Mouse (Mus musculus) lung, postnatal 10 days (tissue): ENCODE measurements at regions not wholly inside any gene's neighbourhood (a gene's known extent, or its start where the extent isn't known, plus 50 kb on each side); places are given as distances from the start of the nearest gene placed in this dataset.

ENCODE experiments used
- DNase-seq: peaks from one replicate; pipeline ENCODE4 v3.0.0; 2021

DNA sequence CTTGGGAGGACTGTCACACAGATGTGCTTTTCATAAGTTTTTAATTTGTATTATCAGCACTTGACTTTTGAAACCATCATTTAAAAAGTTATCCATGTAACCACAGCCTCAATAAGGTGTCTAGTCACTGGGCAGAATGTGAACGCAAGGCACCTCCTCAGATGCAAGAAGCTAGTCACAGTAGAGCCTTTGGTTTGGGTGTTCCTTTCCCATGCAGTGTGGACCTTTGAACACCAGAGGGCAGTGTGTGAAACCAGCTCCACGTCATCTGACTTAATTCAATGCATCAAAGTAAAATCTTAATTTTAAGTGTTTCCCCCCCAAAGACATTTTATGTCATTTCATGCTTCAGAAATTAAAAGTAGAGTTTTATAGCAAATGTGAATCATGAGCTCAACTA is 166.2 kb upstream of the Nabp1 start:
- peak; percentile 81 for DNase-seq

DNA sequence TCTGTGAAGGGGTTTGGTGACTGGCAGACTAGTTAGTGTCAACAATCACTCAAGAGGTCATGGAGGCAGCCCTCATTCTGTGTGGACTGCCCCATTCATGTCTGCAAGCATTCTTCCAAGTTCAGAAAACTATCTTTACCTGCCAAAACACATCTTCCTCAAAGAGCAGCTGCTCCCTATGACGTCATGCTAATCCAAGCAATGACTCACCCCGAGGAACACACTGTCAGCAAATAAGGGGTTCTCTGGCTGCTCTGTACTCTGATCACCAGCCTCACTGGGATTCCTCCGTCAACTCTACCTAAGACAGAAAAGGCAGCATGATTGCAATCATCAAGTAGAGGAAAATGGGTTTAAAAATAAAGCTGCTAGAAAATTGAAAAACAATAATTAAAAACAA is 165.4 kb upstream of the Nabp1 start:
- DNase-seq = no peak

- no peak for DNase-seq
Measured at GRCm38 (mm10) chr1:51638519-51639302, 160.5 kb upstream of the Nabp1 start.

DNA sequence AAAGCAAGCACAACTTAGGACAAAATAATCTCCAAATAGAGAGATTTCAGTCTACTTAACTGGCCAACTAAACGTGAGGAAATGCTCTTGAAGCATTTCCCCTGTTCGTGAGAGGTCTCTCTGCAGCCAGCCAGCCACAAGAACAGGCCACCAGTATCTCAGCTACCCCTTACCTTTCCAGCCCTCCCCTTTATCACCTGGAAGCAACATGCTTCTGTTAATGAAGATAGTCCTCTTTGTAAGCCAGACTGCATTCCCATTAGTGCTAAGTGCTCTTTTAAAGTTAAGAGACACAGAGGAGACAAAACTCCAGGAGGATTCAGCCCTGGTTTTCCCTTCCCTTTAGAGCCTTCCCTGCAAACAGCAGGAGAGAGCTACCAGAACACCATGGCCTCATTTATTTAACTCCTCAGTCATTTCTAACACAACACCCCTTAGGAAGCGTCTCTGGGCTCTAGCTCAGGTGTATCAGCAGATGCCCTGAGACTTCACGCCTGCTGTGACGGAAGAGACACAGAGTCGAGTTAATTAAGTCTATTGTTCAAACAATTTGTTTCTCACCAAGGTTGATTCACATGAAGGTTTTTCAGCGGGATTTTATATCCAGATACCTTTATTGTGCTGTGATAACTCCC is 157.8 kb upstream of the Nabp1 start:
- no peak for DNase-seq

DNA sequence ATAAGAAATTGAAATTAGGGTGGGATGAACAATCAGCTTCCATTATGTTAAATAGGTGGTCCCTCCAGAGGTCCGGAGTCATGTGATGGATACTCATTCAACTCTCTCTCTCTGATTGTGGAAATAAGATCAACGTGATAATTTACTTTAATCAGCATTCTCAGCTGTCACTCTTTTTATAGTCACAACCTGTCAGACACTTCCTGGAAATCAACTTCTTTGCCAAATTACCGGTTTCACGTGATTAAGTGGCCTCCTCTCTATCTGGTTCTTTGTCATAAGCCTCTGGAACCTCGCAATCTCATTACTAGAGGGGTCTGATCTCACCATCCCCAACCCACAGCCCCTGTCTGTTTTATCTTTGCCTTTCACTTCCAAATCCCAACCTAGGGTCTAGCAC is 155.6 kb upstream of the Nabp1 start:
- no peak for DNase-seq

GRCm38 (mm10) chr1:51632851-51633250 is 154.6 kb upstream of the Nabp1 start:
- no peak for DNase-seq

- DNase-seq = no peak
Measured at GRCm38 (mm10) chr1:51629848-51630247, 151.6 kb upstream of the Nabp1 start.

DNA sequence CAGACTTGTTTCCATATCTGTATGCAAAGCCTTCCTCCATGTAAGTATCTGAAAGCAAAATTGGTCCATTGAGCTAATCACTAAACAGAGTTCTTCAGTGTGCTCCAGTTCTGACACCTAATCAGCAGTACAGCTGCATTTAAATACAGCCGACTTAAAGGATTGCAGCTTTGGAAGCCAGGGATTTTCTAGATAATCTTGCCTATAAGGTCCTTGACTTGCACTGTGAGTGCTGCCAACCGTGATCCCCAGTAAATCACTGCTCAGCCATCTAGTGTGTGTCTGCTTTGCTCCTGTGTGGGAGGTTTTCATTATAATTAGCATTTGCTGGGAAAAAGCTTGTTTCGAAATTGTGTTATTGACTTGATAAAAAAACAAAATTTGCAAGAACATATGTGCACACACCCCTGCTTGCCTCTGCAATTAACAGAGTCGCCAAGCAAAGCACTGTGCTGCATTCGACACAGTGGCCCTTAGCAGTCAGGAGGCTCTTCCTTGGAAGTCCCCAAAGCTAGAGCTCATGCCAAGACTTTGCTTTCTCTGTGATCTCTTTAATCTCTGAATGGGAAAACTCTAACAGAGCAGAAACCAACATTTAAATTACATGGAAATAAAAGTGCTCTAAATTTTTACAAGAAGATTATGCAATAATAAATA is 150.0 kb upstream of the Nabp1 start:
- DNase-seq = no peak

DNA sequence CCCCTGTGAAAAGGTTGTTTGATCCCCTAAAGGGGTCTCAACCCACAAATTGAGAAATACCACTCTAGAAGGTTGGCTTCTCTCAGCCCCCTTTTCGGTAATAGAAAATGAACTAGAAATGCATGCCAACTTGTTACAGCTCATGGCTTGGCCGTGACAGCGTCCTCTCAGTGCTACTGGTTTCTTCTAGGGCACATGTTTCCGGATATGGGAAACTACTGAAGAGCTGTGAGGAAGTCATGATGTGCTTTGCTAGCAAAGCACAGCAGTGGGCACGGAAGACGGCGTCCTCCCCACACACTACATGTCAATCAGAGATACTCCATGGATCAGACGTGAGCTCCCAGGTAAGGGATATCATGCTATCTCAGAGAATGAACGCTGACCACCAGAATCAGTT is 148.1 kb upstream of the Nabp1 start:
- no peak for DNase-seq

- no peak for DNase-seq
Measured at GRCm38 (mm10) chr1:51625079-51625478, 146.9 kb upstream of the Nabp1 start.

DNA sequence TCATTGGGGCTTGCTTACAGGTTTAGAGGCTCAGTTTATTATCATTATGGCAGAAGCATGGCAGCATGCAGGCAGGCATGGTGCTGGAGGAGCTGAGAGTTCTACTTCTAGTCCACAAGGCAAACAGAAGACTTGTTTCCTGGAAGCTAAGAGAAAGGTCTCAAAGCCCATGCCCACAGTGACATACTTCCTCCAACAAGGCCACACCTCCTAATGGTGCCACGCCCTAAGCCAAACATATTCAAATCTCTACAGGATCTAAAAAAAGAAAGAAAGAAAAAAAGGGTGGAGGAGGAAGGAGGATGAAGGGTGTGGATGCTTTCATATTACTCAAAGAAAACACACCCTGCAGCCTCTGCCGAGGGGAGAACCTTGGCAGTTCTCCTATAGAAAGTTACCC is 146.3 kb upstream of the Nabp1 start:
- no peak for DNase-seq

DNA sequence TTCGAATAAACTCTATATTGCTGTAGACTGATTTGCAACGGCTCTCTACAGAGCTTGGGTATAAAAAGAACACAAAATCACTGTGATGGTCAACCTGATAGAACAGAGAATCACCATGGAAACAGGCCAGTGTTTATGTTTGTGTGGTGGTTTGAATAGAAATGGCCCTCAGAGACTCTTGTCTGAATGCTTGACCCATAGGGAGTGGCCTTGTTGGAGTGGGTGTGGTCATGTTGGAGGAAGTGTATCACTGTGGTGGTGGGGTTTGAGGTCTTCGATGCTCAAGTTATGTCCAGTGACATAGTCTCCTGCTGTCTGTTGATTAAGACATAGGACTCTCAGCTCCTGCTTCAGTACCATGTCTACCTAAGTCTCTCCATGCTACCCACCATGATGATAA is 144.8 kb upstream of the Nabp1 start:
- DNase-seq = no peak

- no peak for DNase-seq
Measured at GRCm38 (mm10) chr1:51622181-51622862, 144.1 kb upstream of the Nabp1 start.

- no peak for DNase-seq
Measured at GRCm38 (mm10) chr1:51621062-51621461, 142.8 kb upstream of the Nabp1 start.

GRCm38 (mm10) chr1:51617502-51618251 is 139.5 kb upstream of the Nabp1 start:
- DNase-seq = no peak

- no peak for DNase-seq
Measured at GRCm38 (mm10) chr1:51616091-51616490, 137.9 kb upstream of the Nabp1 start.

GRCm38 (mm10) chr1:51615523-51615922 is 137.3 kb upstream of the Nabp1 start:
- peak; percentile 19 for DNase-seq

- DNase-seq = no peak
Measured at GRCm38 (mm10) chr1:51614700-51615099, 136.5 kb upstream of the Nabp1 start.

GRCm38 (mm10) chr1:51609295-51609694 is 131.1 kb upstream of the Nabp1 start:
- no peak for DNase-seq

GRCm38 (mm10) chr1:51607437-51607855 is 129.2 kb upstream of the Nabp1 start:
- DNase-seq = no peak

- DNase-seq = no peak
Measured at GRCm38 (mm10) chr1:51602071-51602470, 123.8 kb upstream of the Nabp1 start.

- DNase-seq = peak; percentile 40
Measured at GRCm38 (mm10) chr1:51600425-51600824, 122.2 kb upstream of the Nabp1 start.
